8 mouse cellular contexts compared by ENCODE assay signal in genomic region chr11:112781994-112782356, GRCm38 (mm10). TPM values are rescaled to one million over a fixed set of nuclear protein-coding genes. Genes with fewer than 3 reads are reported as not detected.
A peak's percentile ranks its signal among the peaks of the same experiment; 100 is the strongest.
DNase-seq lines count a peak whose midpoint lies in the region; ATAC-seq and TF ChIP-seq lines count a peak whose summit lies in the region.

TSS of gene Sox9 (plus strand) at chr11:112782224.

- 0% methylated on average over 13 of the region's 15 CpGs for WGBS in forebrain, embryonic 11.5 days
- whole genome bisulfite sequencing in heart, embryonic 15.5 days = under 1% methylated on average over 15 of the region's 15 CpGs
- WGBS in liver, embryonic 12.5 days (ENCODE audit: insufficient replicate concordance) = 2% methylated on average over 15 of the region's 15 CpGs

- no peak within 1 kb of the TSS for H3K27ac ChIP-seq in ES-Bruce4 (ENCODE audit: insufficient read depth, low read length)
- H3K27ac ChIP-seq in forebrain, embryonic 11.5 days (ENCODE audit: low read depth, low read length) = peak within 1 kb of the TSS; percentile 94
- peak within 1 kb of the TSS; percentile 75 for H3K27ac ChIP-seq in heart, embryonic 15.5 days
- no peak within 1 kb of the TSS for H3K27ac ChIP-seq in liver, embryonic 12.5 days

- H3K9me3 ChIP-seq in ES-Bruce4 (replicated peaks; ENCODE audit: control insufficient read depth, insufficient read depth, low read length, poor library complexity, severe bottlenecking) = no peaks in the 10 kb centered on the region
- no peaks in the 10 kb centered on the region for H3K9me3 ChIP-seq in forebrain, embryonic 11.5 days (ENCODE audit: control insufficient read depth, low read length)
- H3K9me3 ChIP-seq in heart, embryonic 15.5 days (replicated peaks) = no peaks in the 10 kb centered on the region
- no peaks in the 10 kb centered on the region for H3K9me3 ChIP-seq in liver, embryonic 12.5 days (replicated peaks)

- DNase-seq in brain, adult 2 months (ENCODE audit: low read depth, low spot score) = peak; percentile 85
- DNase-seq in forebrain, embryonic 11.5 days (ENCODE audit: low spot score) = peak; percentile 96
- peak; percentile 77 for DNase-seq in kidney, postnatal 14 days
- peak; percentile 80 for DNase-seq in ovary, adult 18-20 months (ENCODE audit: low spot score)
- no peak for DNase-seq in spleen, postnatal 4 days (ENCODE audit: low spot score in 2 of 2)

- TF ChIP-seq EP300 in ES-Bruce4 (IDR thresholded peaks at IDR 0.05; ENCODE audit: insufficient read depth, low read depth, low read length) = no peak

- H3K4me2 ChIP-seq in forebrain, embryonic 11.5 days (ENCODE audit: low read depth, low read length, severe bottlenecking) = peak within 1 kb of the TSS; percentile 87
- H3K4me2 ChIP-seq in heart, embryonic 15.5 days = peak within 1 kb of the TSS; percentile 87
- peak within 1 kb of the TSS; percentile 60 for H3K4me2 ChIP-seq in liver, embryonic 12.5 days

- no peak for TF ChIP-seq POLR2A in ES-Bruce4 (IDR thresholded peaks at IDR 0.05; ENCODE audit: insufficient read depth, low read length)

- peaks cover 35% of the 10 kb centered on the region for H3K27me3 ChIP-seq in ES-Bruce4 (ENCODE audit: control insufficient read depth, insufficient read depth, low read length, poor library complexity, severe bottlenecking)
- no peaks in the 10 kb centered on the region for H3K27me3 ChIP-seq in forebrain, embryonic 11.5 days (ENCODE audit: control insufficient read depth, insufficient read depth, low read length)
- peaks cover 84% of the 10 kb centered on the region for H3K27me3 ChIP-seq in heart, embryonic 15.5 days
- peaks cover 91% of the 10 kb centered on the region for H3K27me3 ChIP-seq in liver, embryonic 12.5 days (replicated peaks)

- TF ChIP-seq CTCF in ES-Bruce4 (IDR thresholded peaks at IDR 0.05; ENCODE audit: low read depth, low read length) = no peak

- H3K4me3 ChIP-seq in ES-Bruce4 (ENCODE audit: low read depth, low read length) = peak within 1 kb of the TSS; percentile 63
- H3K4me3 ChIP-seq in forebrain, embryonic 11.5 days (ENCODE audit: low read depth, low read length) = peak within 1 kb of the TSS; percentile 90
- H3K4me3 ChIP-seq in heart, embryonic 15.5 days = peak within 1 kb of the TSS; percentile 59
- peak within 1 kb of the TSS; percentile 45 for H3K4me3 ChIP-seq in liver, embryonic 12.5 days

- no peaks in the 10 kb centered on the region for H3K4me1 ChIP-seq in ES-Bruce4 (ENCODE audit: control insufficient read depth, insufficient read depth, low read length)
- peaks cover 34% of the 10 kb centered on the region; the same call in 1 of the 2 replicates for H3K4me1 ChIP-seq in forebrain, embryonic 11.5 days (replicated peaks; ENCODE audit: control insufficient read depth, insufficient read depth, low read length)
- peaks cover 44% of the 10 kb centered on the region for H3K4me1 ChIP-seq in heart, embryonic 15.5 days (replicated peaks)
- H3K4me1 ChIP-seq in liver, embryonic 12.5 days = peaks cover 9% of the 10 kb centered on the region

- peak within 1 kb of the TSS; percentile 52 for H3K9ac ChIP-seq in ES-Bruce4 (ENCODE audit: low read depth, poor library complexity, severe bottlenecking)
- peak within 1 kb of the TSS; percentile 97 for H3K9ac ChIP-seq in forebrain, embryonic 11.5 days (ENCODE audit: low read length)
- peak within 1 kb of the TSS; percentile 59 for H3K9ac ChIP-seq in heart, embryonic 15.5 days
- no peak within 1 kb of the TSS for H3K9ac ChIP-seq in liver, embryonic 12.5 days

- H3K36me3 ChIP-seq in ES-Bruce4 (ENCODE audit: control insufficient read depth, insufficient read depth, low read length, poor library complexity, severe bottlenecking) = no peaks in the 10 kb centered on the region
- no peaks in the 10 kb centered on the region; the same call in 1 of the 2 replicates for H3K36me3 ChIP-seq in forebrain, embryonic 11.5 days (ENCODE audit: control insufficient read depth, insufficient read depth, low read length)
- no peaks in the 10 kb centered on the region for H3K36me3 ChIP-seq in heart, embryonic 15.5 days
- no peaks in the 10 kb centered on the region for H3K36me3 ChIP-seq in liver, embryonic 12.5 days

- peak; percentile 90 for ATAC-seq in forebrain, embryonic 11.5 days (replicated peaks; ENCODE audit: low FRiP score)
- ATAC-seq in heart, embryonic 15.5 days (replicated peaks; ENCODE audit: insufficient number of reproducible peaks, insufficient read depth, low FRiP score, low read depth) = peak; percentile 70
- ATAC-seq in liver, embryonic 12.5 days = no peak; the same call in 1 of the 2 replicates

RNA-seq across cellular contexts. Expression of gene Sox9, which starts in this region (rescaled TPM):
- 0.33 and 0.43 TPM in 2 replicates for polyA plus RNA-seq in ES-Bruce4 (2011; ENCODE audit: insufficient read depth, insufficient read length, low read depth, missing spikeins)
- polyA plus RNA-seq in forebrain, embryonic 11.5 days (2014; fragmentation: Nextera tagmentation; extraction: Ambion mirVana) = 165 and 180 TPM in 2 replicates
- 24.7 and 27.7 TPM in 2 replicates for polyA plus RNA-seq in heart, embryonic 15.5 days (2015; fragmentation: Nextera tagmentation; extraction: Ambion mirVana)
- polyA plus RNA-seq in liver, embryonic 12.5 days (2016; fragmentation: Nextera tagmentation; extraction: Ambion mirVana) = 2.4 and 2.7 TPM in 2 replicates

Comparison
In these comparisons a context has a peak if more than half of its experiments do, and no peak if none do; other contexts are left out.
1. H3K27ac ChIP-seq: peak in forebrain, embryonic 11.5 days (single experiment) and heart, embryonic 15.5 days (single experiment); none in ES-Bruce4 (single experiment) and liver, embryonic 12.5 days (single experiment).
2. DNase-seq: peak in brain, adult 2 months (single experiment), forebrain, embryonic 11.5 days (single experiment), kidney, postnatal 14 days (single experiment) and ovary, adult 18-20 months (single experiment); none in spleen, postnatal 4 days (0 of 2).
3. Peak in every context shown above with its lines, with median percentiles within 50 percentile points of each other: H3K4me3 ChIP-seq and H3K4me2 ChIP-seq.